Mouse (Mus musculus) CD4-positive, CD25-positive, alpha-beta regulatory T cell, adult 9 weeks (primary cell): ENCODE data around the gene Rgn. TPM values are rescaled to one million over a fixed set of nuclear protein-coding genes. Genes with fewer than 3 reads are reported as not detected.

ENCODE experiments used
- polyA plus RNA-seq: library from polyadenylated mRNA; unstranded; fragments of 100-300 nt; shearing (Covaris generic); gene quantifications from one replicate; pipeline ENCODE4 v1.2.1, GENCODE M21; 2017

Gene Rgn
- not detected for polyA plus RNA-seq

DNA sequence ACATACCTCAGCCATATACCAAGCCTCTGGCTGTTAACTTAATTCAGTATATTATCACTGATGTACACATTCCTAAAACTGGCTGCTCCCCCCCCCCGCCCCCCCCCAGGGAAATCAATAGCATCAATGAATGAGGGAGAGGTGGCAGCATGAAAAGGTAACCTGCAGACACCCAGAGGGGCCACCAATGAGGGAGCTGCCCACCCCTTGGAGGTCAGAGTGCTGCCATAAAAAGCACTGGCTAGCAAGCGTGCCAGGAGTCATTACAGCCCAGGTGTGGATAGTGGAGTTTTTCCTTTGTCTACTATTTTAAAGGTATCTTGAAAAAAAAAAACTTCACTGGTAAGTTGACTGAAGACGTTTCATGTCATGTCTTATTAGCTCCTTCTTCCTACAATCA, at the start of gene Rgn:
Rgn (plus strand) TSS at position 256 of the 400 bp plus-strand sequence.

Other genes with a start within 250 kb of the Rgn start
- gene Rp2, start 185.3 kb upstream of the Rgn start, polyA plus RNA-seq: 14.3 TPM
- 2.5 TPM for gene Jade3, start 124.1 kb upstream of the Rgn start, polyA plus RNA-seq
- gene Rbm10, start 67.7 kb downstream of the Rgn start, polyA plus RNA-seq: 69.8 TPM
- gene Ndufb11, start 67.8 kb downstream of the Rgn start, polyA plus RNA-seq: 220 TPM
- gene Uba1, start 108.5 kb downstream of the Rgn start, polyA plus RNA-seq: 274 TPM
- 9.9 TPM for gene Cdk16, start 138.2 kb downstream of the Rgn start, polyA plus RNA-seq
- gene Usp11, start 154.1 kb downstream of the Rgn start, polyA plus RNA-seq: 24.0 TPM
- gene Araf, start 248.0 kb downstream of the Rgn start, polyA plus RNA-seq: 202 TPM